Mouse (Mus musculus): Measurements from ENCODE around the gene Nptn.

Gene Nptn

DNA sequence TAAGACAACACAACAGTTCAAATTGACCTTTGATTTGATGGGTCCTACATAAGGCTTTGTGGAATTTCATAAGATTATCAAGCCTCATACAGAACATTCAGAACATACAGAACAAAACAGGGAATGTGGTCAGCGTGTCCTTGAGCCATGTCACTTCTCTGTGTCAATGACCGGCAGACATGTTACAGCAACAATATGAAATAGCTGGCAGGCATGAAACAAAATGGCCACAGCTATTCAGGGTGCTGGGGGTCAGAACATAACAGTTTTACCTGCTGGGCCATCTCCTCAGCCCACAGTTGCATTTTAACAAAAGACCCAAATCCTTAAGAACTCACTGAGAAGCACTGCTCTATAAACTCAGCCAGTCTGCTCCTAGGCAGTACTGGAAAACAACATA is 116.4 kb downstream of the Nptn start:
- DNase-seq (ENCODE audit: low spot score), result no peak

DNA sequence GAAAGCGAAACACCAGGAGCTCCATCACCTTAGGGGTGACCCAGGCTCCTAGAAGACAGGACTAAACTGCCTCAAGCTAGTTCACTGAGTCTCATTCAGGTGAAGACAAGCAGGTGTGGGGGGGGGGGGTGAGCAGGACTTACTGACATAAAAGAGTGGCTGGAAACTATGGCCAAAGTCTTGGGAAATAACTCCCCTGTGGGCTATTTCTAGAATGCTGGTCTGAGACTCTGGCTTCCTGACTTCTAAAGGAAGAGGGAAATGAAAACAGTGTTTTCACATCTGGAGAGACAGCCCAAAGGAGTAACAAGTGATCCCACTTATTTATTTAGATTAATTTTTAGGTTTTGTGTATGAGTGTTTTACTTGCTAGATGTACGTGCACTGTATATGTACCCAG is 119.7 kb downstream of the Nptn start:
- DNase-seq (ENCODE audit: low spot score), result no peak

DNA sequence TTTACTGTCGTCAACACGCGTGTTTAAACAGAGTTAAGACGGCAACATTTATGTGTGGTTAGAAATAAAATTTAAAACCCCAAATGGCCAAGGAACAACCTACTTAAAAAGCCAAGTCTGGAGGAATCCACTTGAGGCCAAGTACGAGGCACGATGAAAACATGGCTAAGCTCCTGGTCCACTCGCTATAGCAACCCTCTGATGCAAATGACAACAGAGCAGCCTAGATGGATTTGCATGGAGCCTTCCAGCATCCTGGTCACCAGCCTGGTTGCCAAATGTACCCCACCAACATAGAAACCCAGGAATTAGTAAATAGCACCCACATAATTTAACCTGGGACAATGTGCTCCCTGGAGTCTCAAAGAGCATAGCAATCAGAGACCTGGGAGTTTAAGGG is 121.7 kb downstream of the Nptn start:
- DNase-seq (ENCODE audit: low spot score), result no peak

GRCm38 (mm10) chr9:58706024-58706423 is 124.0 kb downstream of the Nptn start:
- no peak for DNase-seq (ENCODE audit: low spot score)
